Mouse (Mus musculus) heart, adult 9 months (tissue): Measurements from ENCODE around the gene Kcnh3.

Experiments
- DNase-seq, 2 experiments: peaks; one replicate each; pipeline ENCODE4 v3.0.0; 2022; ENCODE audit warnings: low spot score in 2 of 2

Gene Kcnh3

DNA sequence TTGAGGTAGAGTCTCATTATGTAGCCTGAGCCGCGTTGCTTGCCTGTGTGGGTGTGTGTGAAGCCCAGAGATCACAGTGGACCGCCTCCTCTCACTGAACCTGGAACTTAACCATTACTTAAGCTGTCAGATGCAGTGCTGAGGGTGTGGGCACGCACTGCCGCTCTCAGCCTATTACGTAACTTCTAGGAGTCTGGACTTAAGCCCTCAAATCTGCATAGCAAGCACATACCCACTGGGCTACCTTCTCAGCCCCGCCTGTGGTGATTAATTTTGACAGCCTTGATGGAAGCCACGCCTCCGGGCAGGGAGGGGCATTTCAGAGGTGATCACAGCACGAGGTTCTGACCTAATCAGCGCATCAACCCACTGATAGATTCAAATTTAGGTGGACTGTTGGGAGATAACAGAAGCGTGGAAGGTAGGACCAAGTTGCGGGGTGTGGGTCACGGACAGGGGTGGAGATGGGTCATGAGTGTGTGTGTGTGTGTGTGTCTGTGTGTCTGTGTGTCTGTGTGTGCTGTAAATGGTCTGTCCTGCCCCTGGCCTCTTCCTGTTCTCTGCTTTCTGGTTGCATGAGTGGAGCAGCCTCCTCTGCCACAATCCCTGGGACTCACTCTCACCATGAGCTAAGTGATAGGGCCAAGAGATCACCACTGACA is 60.0 kb downstream of the Kcnh3 start:
- no peak for DNase-seq

DNA sequence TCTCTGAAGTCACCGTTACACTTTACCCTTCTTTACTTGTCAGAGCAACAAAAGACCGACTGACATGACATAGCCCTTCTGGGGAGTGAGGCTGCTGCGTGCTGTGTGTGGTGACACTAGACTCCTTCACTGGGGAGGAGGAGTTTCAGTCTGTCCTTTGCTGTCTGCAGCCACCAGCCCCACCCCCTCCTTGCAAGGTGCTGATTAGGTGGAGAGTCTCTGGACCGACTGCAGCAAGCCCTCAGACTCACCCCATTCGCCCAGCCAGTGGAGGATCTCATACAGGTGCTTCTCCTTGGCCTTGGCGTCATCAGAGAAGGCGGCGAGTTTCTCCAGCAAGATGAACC is 60.5 kb downstream of the Kcnh3 start:
- no peak for DNase-seq

DNA sequence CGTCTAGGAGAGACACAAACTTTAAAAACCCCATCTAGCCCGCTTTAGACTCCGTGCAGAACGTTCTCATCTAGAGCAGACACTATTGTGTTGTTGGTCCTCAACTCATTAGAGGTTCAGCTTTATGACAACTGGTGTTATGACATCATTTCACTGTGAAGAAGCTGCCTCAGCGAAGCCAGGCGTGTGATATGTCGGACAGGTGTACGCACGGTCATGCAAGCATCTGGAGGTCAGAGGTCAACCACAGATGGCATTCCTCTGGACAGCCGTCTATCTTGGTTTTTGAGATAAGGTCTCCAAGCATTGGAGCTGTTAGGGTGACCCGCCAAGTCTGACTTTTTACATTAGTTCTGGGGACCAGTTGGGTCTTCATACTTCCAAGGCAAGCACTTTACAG is 65.9 kb downstream of the Kcnh3 start:
- DNase-seq: no peak
